Mouse (Mus musculus) kidney, embryonic 14.5 days (tissue): ENCODE results near the gene Txndc9. TPM values are rescaled to one million over a fixed set of nuclear protein-coding genes. Genes with fewer than 3 reads are reported as not detected.

Source experiments
- ATAC-seq: fragments of 200-750 bp; cut with Nextera tagmentation; 2 replicates; pipeline ENCODE4 v1.8.0; 2017; ENCODE audit warnings: moderate number of reproducible peaks, mild to moderate bottlenecking, moderate TSS enrichment, moderate library complexity; ENCODE audit not compliant: low FRiP score, low TSS enrichment
- H3K27ac ChIP-seq: fragments of 300-500 bp; sonication (generic); 2 replicates; pipeline ENCODE4 v1.5.1; 2014; ENCODE audit warnings: low read depth, mild to moderate bottlenecking, low read length, moderate library complexity, mixed read lengths
- H3K27me3 ChIP-seq: fragments of 300-500 bp; sonication (generic); 2 replicates; pipeline ENCODE4 v1.6.1; 2014; ENCODE audit warnings: mild to moderate bottlenecking, low read length; ENCODE audit not compliant: control insufficient read depth, insufficient read depth
- H3K36me3 ChIP-seq: fragments of 300-500 bp; sonication (generic); 2 replicates; pipeline ENCODE4 v1.6.1; 2014; ENCODE audit warnings: low read length, mixed read lengths; ENCODE audit not compliant: control insufficient read depth, insufficient read depth
- H3K4me1 ChIP-seq: fragments of 300-500 bp; sonication (generic); 2 replicates; pipeline ENCODE4 v1.6.1; 2014; ENCODE audit warnings: low read length, mixed read lengths; ENCODE audit not compliant: control insufficient read depth, insufficient read depth
- H3K4me2 ChIP-seq: fragments of 300-500 bp; sonication (generic); replicated peaks from 2 replicates; pipeline ENCODE4 v1.6.1; 2014; ENCODE audit warnings: low read depth, mild to moderate bottlenecking, low read length
- H3K4me3 ChIP-seq: fragments of 300-500 bp; sonication (generic); 2 replicates; pipeline ENCODE4 v1.5.1; 2014; ENCODE audit warnings: mild to moderate bottlenecking, low read length
- H3K9ac ChIP-seq: fragments of 300-500 bp; sonication (generic); 2 replicates; pipeline ENCODE4 v1.6.1; 2014; ENCODE audit warnings: low read depth, mild to moderate bottlenecking, low read length, moderate library complexity
- H3K9me3 ChIP-seq: fragments of 300-500 bp; sonication (generic); 2 replicates; pipeline ENCODE4 v1.6.1; 2016; ENCODE audit warnings: low read length; ENCODE audit not compliant: control insufficient read depth
- WGBS: fragments of 180-500 bp; shearing (Covaris S2); extraction: QIAGEN DNeasy Blood & Tissue Kit; methylation state at CpG from one replicate; pipeline ENCODE4 v1.1.7; 2014; 5-methylcytosine and 5-hydroxymethylcytosine counted together
- polyA plus RNA-seq: library from polyadenylated mRNA; unstranded; fragments of >200 nt; fragmentation: Nextera tagmentation; extraction: Ambion mirVana; gene quantifications from 2 replicates; pipeline ENCODE4 v1.2.1, GENCODE M21; 2014

Gene Txndc9
- 132 and 156 TPM in 2 replicates for polyA plus RNA-seq

- under 1% methylated on average over 50 of the region's 50 CpGs for WGBS
- peaks cover 16% of the 10 kb centered on the region for H3K4me1 ChIP-seq
- ATAC-seq: peak; percentile 94
These were observed at the start of gene Txndc9, which contains the start of gene Eif5b for GRCm38 (mm10) chr1:37997867-37998266. TSS of gene Txndc9 (minus strand) at chr1:37997893. TSS of gene Eif5b (plus strand) at chr1:37998010.

GRCm38 (mm10) chr1:38038898-38039297 is 41.2 kb upstream of the Txndc9 start:
- 100% methylated on average over 2 of the region's 2 CpGs for WGBS
- Histone ChIP-seq H3K4me2 (no peak overlapping the region), H3K27me3 (no peaks in the 10 kb centered on the region), H3K27ac (no peak overlapping the region), H3K36me3 (peaks cover 76% of the 10 kb centered on the region), H3K4me1 (no peaks in the 10 kb centered on the region), H3K4me3 (no peak overlapping the region), H3K9me3 (no peaks in the 10 kb centered on the region), H3K9ac (no peak overlapping the region)
- no peak for ATAC-seq

More at GRCm38 (mm10) chr1:37997867-37998266, at the start of gene Txndc9, which contains the start of gene Eif5b:
- Histone ChIP-seq H3K36me3 (peaks cover 25% of the 10 kb centered on the region), H3K9me3 (no peaks in the 10 kb centered on the region), H3K27ac (peak within 1 kb of the TSS; percentile 88), H3K27me3 (no peaks in the 10 kb centered on the region), H3K4me2 (peak within 1 kb of the TSS; percentile 73), H3K4me3 (peak within 1 kb of the TSS; percentile 91), H3K9ac (peak within 1 kb of the TSS; percentile 91)

- Histone ChIP-seq H3K9ac (no peak overlapping the region), H3K27ac (no peak overlapping the region), H3K4me2 (no peak overlapping the region), H3K9me3 (no peaks in the 10 kb centered on the region), H3K27me3 (no peaks in the 10 kb centered on the region), H3K4me3 (no peak overlapping the region), H3K36me3 (peaks cover 85% of the 10 kb centered on the region), H3K4me1 (no peaks in the 10 kb centered on the region)
- 91% methylated on average over 5 of the region's 5 CpGs for WGBS
- no peak for ATAC-seq
These were observed 39.7 kb upstream of the Txndc9 start for GRCm38 (mm10) chr1:38037375-38037774.

- Histone ChIP-seq H3K27me3 (no peaks in the 10 kb centered on the region), H3K27ac (no peak overlapping the region), H3K36me3 (peaks cover 82% of the 10 kb centered on the region), H3K9me3 (no peaks in the 10 kb centered on the region), H3K9ac (no peak overlapping the region), H3K4me1 (no peaks in the 10 kb centered on the region), H3K4me3 (no peak overlapping the region), H3K4me2 (no peak overlapping the region)
- ATAC-seq: no peak
- 93% methylated on average over 4 of the region's 4 CpGs for WGBS
These were observed 37.8 kb upstream of the Txndc9 start for GRCm38 (mm10) chr1:38035521-38035920.

- Histone ChIP-seq H3K4me3 (no peak overlapping the region), H3K4me1 (no peaks in the 10 kb centered on the region), H3K27ac (no peak overlapping the region), H3K4me2 (no peak overlapping the region), H3K9me3 (no peaks in the 10 kb centered on the region), H3K9ac (no peak overlapping the region), H3K27me3 (no peaks in the 10 kb centered on the region), H3K36me3 (peaks cover 59% of the 10 kb centered on the region)
- 85% methylated on average over 5 of the region's 5 CpGs for WGBS
- no peak for ATAC-seq
These were observed 33.7 kb upstream of the Txndc9 start for GRCm38 (mm10) chr1:38031391-38031790.

- Histone ChIP-seq H3K27ac (no peak overlapping the region), H3K4me2 (no peak overlapping the region), H3K9ac (no peak overlapping the region), H3K9me3 (no peaks in the 10 kb centered on the region), H3K36me3 (peaks cover 39% of the 10 kb centered on the region), H3K4me1 (no peaks in the 10 kb centered on the region), H3K4me3 (no peak overlapping the region), H3K27me3 (no peaks in the 10 kb centered on the region)
- WGBS: 92% methylated on average over 7 of the region's 7 CpGs
- no peak for ATAC-seq
These were observed 29.6 kb upstream of the Txndc9 start for GRCm38 (mm10) chr1:38027301-38027700.

GRCm38 (mm10) chr1:38014551-38015203 is 17.0 kb upstream of the Txndc9 start:
- Histone ChIP-seq H3K4me1 (no peaks in the 10 kb centered on the region), H3K36me3 (peaks cover 19% of the 10 kb centered on the region; the same call in 1 of the 2 replicates), H3K4me3 (no peak overlapping the region), H3K9ac (no peak overlapping the region), H3K4me2 (no peak overlapping the region), H3K27me3 (no peaks in the 10 kb centered on the region), H3K27ac (no peak overlapping the region), H3K9me3 (no peaks in the 10 kb centered on the region)
- ATAC-seq: no peak
- 93% methylated on average over 2 of the region's 2 CpGs for WGBS

- H3K4me2 ChIP-seq: no peak overlapping the region
- no peaks in the 10 kb centered on the region for H3K4me1 ChIP-seq
- H3K36me3 ChIP-seq: no peaks in the 10 kb centered on the region
- H3K27me3 ChIP-seq: no peaks in the 10 kb centered on the region
- no peak overlapping the region for H3K27ac ChIP-seq
- no peaks in the 10 kb centered on the region for H3K9me3 ChIP-seq
- no peak overlapping the region for H3K4me3 ChIP-seq
- no peak overlapping the region for H3K9ac ChIP-seq
- no peak for ATAC-seq
These were observed 14.8 kb upstream of the Txndc9 start for GRCm38 (mm10) chr1:38012509-38012908.

- Histone ChIP-seq H3K27me3 (no peaks in the 10 kb centered on the region), H3K4me1 (no peaks in the 10 kb centered on the region), H3K9ac (no peak overlapping the region), H3K4me2 (no peak overlapping the region), H3K4me3 (no peak overlapping the region), H3K27ac (no peak overlapping the region), H3K9me3 (no peaks in the 10 kb centered on the region), H3K36me3 (no peaks in the 10 kb centered on the region)
- 87% methylated on average over 3 of the region's 3 CpGs for WGBS
- ATAC-seq: no peak
These were observed 14.4 kb upstream of the Txndc9 start for GRCm38 (mm10) chr1:38012104-38012503.
